8 mouse cellular contexts compared by ENCODE assay signal in the genomic region with DNA sequence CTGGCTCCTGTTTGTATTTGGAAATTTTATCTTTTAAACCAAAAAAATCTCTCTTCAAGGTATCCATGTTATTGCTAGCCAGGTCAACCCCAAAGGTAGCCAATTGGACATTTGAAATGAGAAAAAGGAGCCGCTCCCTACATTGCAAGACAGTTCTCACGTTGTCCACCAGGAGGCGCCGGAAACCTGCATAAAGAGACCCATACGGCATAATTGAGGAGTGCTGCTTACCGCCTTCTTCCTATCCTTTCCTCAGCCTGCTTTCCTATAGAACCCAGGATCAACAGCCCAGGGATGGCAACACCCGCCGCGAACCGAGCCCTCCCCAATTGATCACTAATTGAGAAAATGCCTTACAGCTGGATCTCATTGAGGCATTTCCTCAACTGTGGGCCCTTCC. TPM values are rescaled to one million over a fixed set of nuclear protein-coding genes. Genes with fewer than 3 reads are reported as not detected.
A peak's percentile ranks its signal among the peaks of the same experiment; 100 is the strongest.
DNase-seq lines count a peak whose midpoint lies in the region; ATAC-seq lines count a peak whose summit lies in the region.

No protein-coding gene starts in this region.

- under 1% methylated on average over 10 of the region's 10 CpGs for WGBS in heart, embryonic 12.5 days

- H3K9me3 ChIP-seq in heart, embryonic 12.5 days (replicated peaks) = no peaks in the 10 kb centered on the region

- H3K4me1 ChIP-seq in heart, embryonic 12.5 days (replicated peaks) = peaks cover 3% of the 10 kb centered on the region; the same call in 1 of the 2 replicates

- peak; percentile 91 for DNase-seq in MN1 (ENCODE audit: low spot score)
- peak; percentile 37 for DNase-seq in brain, embryonic 18.5 days (ENCODE audit: low read depth, low spot score)
- DNase-seq in layer of hippocampus, adult 18-20 months (ENCODE audit: low spot score in 2 of 2) = peak; percentile 69 to 92
- peak; percentile 88 for DNase-seq in lung, postnatal 10 days
- peak; percentile 76 for DNase-seq in right cerebral cortex, postnatal 25 days
- DNase-seq in urinary bladder, postnatal 36 days (ENCODE audit: low spot score in 2 of 2) = peak; percentile 85 to 87

- H3K9ac ChIP-seq in heart, embryonic 12.5 days = peak overlapping the region; percentile 5; the same call in 1 of the 2 replicates

- no peak overlapping the region for H3K4me3 ChIP-seq in heart, embryonic 12.5 days

- peak; percentile 50; the same call in 1 of the 2 replicates for ATAC-seq in erythroblast, adult 5-6 weeks (replicated peaks; ENCODE audit: low FRiP score, poor library complexity, severe bottlenecking)
- ATAC-seq in heart, embryonic 12.5 days (ENCODE audit: insufficient number of reproducible peaks, low FRiP score) = no peak

- no peak overlapping the region for H3K4me2 ChIP-seq in heart, embryonic 12.5 days

- H3K36me3 ChIP-seq in heart, embryonic 12.5 days = no peaks in the 10 kb centered on the region

- H3K27ac ChIP-seq in heart, embryonic 12.5 days (ENCODE audit: poor library complexity, severe bottlenecking) = no peak overlapping the region

- no peaks in the 10 kb centered on the region; the same call in 1 of the 2 replicates for H3K27me3 ChIP-seq in heart, embryonic 12.5 days (replicated peaks)

RNA-seq across cellular contexts. Expression of a gene that starts 16.2 kb away (rescaled TPM):
- not detected in 2 replicates for total RNA-seq in erythroblast, adult 5-6 weeks (2015; ENCODE audit: low replicate concordance)
- total RNA-seq in erythroblast, adult 5-6 weeks (2017; ENCODE audit: low replicate concordance) = not detected in 2 replicates
- 20.1 and 27.2 TPM in 2 replicates for polyA plus RNA-seq in heart, embryonic 12.5 days (2016; fragmentation: Nextera tagmentation; extraction: Ambion mirVana)
- not detected for total RNA-seq in layer of hippocampus, adult 18-20 months (2021)

RNA-seq across cellular contexts. Expression of a gene that starts 34.0 kb away (rescaled TPM):
- not detected in 2 replicates for total RNA-seq in erythroblast, adult 5-6 weeks (2015; ENCODE audit: low replicate concordance)
- not detected in 2 replicates for total RNA-seq in erythroblast, adult 5-6 weeks (2017; ENCODE audit: low replicate concordance)
- not detected in 2 replicates for polyA plus RNA-seq in heart, embryonic 12.5 days (2016; fragmentation: Nextera tagmentation; extraction: Ambion mirVana)
- not detected for total RNA-seq in layer of hippocampus, adult 18-20 months (2021)

RNA-seq across cellular contexts. Expression of a gene that starts 39.9 kb away (rescaled TPM):
- 2.3 TPM in 1 of 2 replicates, not detected in the other for total RNA-seq in erythroblast, adult 5-6 weeks (2015; ENCODE audit: low replicate concordance)
- 2.8 TPM in 1 of 2 replicates, not detected in the other for total RNA-seq in erythroblast, adult 5-6 weeks (2017; ENCODE audit: low replicate concordance)
- polyA plus RNA-seq in heart, embryonic 12.5 days (2016; fragmentation: Nextera tagmentation; extraction: Ambion mirVana) = 30.8 and 38.0 TPM in 2 replicates
- total RNA-seq in layer of hippocampus, adult 18-20 months (2021) = under 1 TPM; 0.23 to 0.64 TPM

RNA-seq across cellular contexts. Expression of a gene that starts 48.0 kb away (rescaled TPM):
- not detected in 2 replicates for total RNA-seq in erythroblast, adult 5-6 weeks (2015; ENCODE audit: low replicate concordance)
- total RNA-seq in erythroblast, adult 5-6 weeks (2017; ENCODE audit: low replicate concordance) = not detected in 2 replicates
- polyA plus RNA-seq in heart, embryonic 12.5 days (2016; fragmentation: Nextera tagmentation; extraction: Ambion mirVana) = 1.2 and 1.6 TPM in 2 replicates
- under 1 TPM; 0.20 to 0.45 TPM for total RNA-seq in layer of hippocampus, adult 18-20 months (2021)

Comparison
In these comparisons a context has a peak if more than half of its experiments do, and no peak if none do; other contexts are left out.
1. DNase-seq: peak in every context shown above with its lines; median percentile 91 in MN1; 88 in lung, postnatal 10 days; 86 in urinary bladder, postnatal 36 days; 80 in layer of hippocampus, adult 18-20 months; 76 in right cerebral cortex, postnatal 25 days; 37 in brain, embryonic 18.5 days.